Mouse (Mus musculus) stomach, embryonic 14.5 days (tissue): ENCODE results near the gene Atp8a2. TPM values are rescaled to one million over a fixed set of nuclear protein-coding genes. Genes with fewer than 3 reads are reported as not detected.

Source experiments
- ATAC-seq: fragments of 200-750 bp; cut with Nextera tagmentation; 2 replicates; pipeline ENCODE4 v1.8.0; 2017; ENCODE audit warnings: low read depth, moderate TSS enrichment; ENCODE audit not compliant: insufficient number of reproducible peaks, insufficient read depth, low FRiP score
- H3K27ac ChIP-seq: fragments of 300-500 bp; sonication (generic); 2 replicates; pipeline ENCODE4 v1.5.1; 2014; ENCODE audit warnings: mild to moderate bottlenecking, low read length, moderate library complexity, mixed read lengths
- H3K27me3 ChIP-seq: fragments of 300-500 bp; sonication (generic); 2 replicates; pipeline ENCODE4 v1.6.1; 2014; ENCODE audit warnings: low read length, control low read depth, mixed read lengths; ENCODE audit not compliant: control insufficient read depth, insufficient read depth
- H3K36me3 ChIP-seq: fragments of 300-500 bp; sonication (generic); 2 replicates; pipeline ENCODE4 v1.6.1; 2014; ENCODE audit warnings: mild to moderate bottlenecking, control low read depth, low read length, moderate library complexity, mixed read lengths; ENCODE audit not compliant: control insufficient read depth, insufficient read depth
- H3K4me1 ChIP-seq: fragments of 300-500 bp; sonication (generic); 2 replicates; pipeline ENCODE4 v1.6.1; 2014; ENCODE audit warnings: low read length, control low read depth, mixed read lengths; ENCODE audit not compliant: control insufficient read depth, insufficient read depth
- H3K4me2 ChIP-seq: fragments of 300-500 bp; sonication (generic); replicated peaks from 2 replicates; pipeline ENCODE4 v1.6.1; 2014; ENCODE audit warnings: low read depth, low read length, control low read depth
- H3K4me3 ChIP-seq: fragments of 300-500 bp; sonication (generic); 2 replicates; pipeline ENCODE4 v1.5.1; 2014; ENCODE audit warnings: low read depth, low read length, control low read depth
- H3K9ac ChIP-seq: fragments of 300-500 bp; sonication (generic); replicated peaks from 2 replicates; pipeline ENCODE4 v1.6.1; 2014; ENCODE audit warnings: low read depth, mild to moderate bottlenecking, control low read depth, low read length, moderate library complexity, mixed read lengths
- H3K9me3 ChIP-seq: fragments of 300-500 bp; sonication (generic); 2 replicates; pipeline ENCODE4 v1.6.1; 2016; ENCODE audit warnings: low read depth, low read length, control low read depth; ENCODE audit not compliant: control insufficient read depth
- WGBS: fragments of 180-500 bp; shearing (Covaris S2); extraction: QIAGEN DNeasy Blood & Tissue Kit; methylation state at CpG from one replicate; pipeline ENCODE4 v1.1.7; 2014; 5-methylcytosine and 5-hydroxymethylcytosine counted together
- polyA plus RNA-seq: library from polyadenylated mRNA; unstranded; fragments of >200 nt; fragmentation: Nextera tagmentation; extraction: Ambion mirVana; gene quantifications from 2 replicates; pipeline ENCODE4 v1.2.1, GENCODE M21; 2014

Atp8a2 gene
- polyA plus RNA-seq, 1 experiment from 2014 or later: 5.9 TPM

DNA sequence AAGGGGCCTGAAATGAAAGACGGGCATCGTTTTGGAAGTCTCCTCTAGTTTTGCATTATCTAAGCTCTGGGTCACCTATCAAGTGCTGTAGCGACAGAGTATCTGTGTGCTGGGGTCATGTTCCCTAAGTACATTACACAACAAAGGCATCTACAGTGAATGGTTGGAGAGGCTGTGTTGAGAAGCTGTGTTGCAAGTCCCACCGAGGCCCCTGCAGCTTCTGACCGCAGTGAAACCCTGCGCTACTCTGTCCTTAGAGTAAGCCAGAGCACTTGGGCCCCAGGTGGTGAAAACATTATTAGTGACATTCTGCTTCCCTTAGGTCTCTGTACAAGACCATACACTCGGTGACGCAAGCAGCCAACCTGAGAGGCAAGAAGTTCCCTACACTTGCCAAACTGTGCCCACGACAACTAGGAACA lies 20.5 kb downstream of the Atp8a2 start:
- 37% methylated on average over 9 of the region's 9 CpGs for WGBS
- no peak for ATAC-seq
- H3K4me2 ChIP-seq: peak overlapping the region; percentile 97
- H3K9ac ChIP-seq: 0 out of 2 replicates have a peak overlapping the region, but pooled peaks have one; percentile 74
- H3K9me3 ChIP-seq: no peaks in the 10 kb centered on the region
- H3K36me3 ChIP-seq: no peaks in the 10 kb centered on the region
- peak overlapping the region; percentile 74 for H3K4me3 ChIP-seq
- peak overlapping the region; percentile 58; the same call in 1 of the 2 replicates for H3K27ac ChIP-seq
- no peaks in the 10 kb centered on the region for H3K27me3 ChIP-seq
- no peaks in the 10 kb centered on the region for H3K4me1 ChIP-seq

DNA sequence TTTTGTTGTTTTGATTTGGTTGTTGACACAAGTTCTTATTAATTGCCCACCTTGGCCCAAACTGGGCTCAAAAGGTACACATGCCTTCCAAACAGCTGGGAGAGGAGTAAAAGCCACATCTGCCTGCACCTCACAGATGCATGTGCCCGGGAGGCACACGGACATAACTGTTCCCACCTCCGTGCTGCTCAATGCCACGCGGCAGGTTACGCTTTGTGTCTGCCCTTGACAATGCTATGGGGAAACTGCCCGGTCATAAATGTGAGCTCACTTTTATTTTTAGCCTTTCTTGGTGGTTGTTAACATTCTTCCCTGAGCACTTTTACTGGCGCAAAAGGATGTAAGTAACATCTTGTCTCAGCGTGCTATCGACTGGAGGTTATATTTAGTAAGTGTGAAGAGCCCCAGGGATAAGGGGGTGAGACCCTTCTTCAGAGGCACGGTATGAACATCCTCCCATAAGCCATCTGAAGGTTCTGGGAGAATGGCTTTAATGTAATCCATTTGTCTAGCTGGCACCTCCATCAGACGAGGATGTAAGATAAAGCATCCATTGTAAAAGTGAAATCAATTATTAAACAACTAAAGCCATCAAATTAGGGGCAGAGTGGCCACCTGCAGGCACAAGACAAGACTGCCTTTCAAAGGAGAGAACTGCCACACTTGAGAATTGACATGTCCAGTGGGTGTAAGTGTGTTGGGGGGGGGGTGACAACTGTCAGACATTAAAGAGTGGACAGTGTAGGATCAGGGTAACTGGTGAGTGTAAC lies 24.5 kb downstream of the Atp8a2 start:
- Histone ChIP-seq H3K27me3 (no peaks in the 10 kb centered on the region), H3K9me3 (no peaks in the 10 kb centered on the region), H3K4me1 (no peaks in the 10 kb centered on the region), H3K27ac (no peak overlapping the region), H3K4me3 (no peak overlapping the region), H3K9ac (no peak overlapping the region), H3K4me2 (no peak overlapping the region), H3K36me3 (no peaks in the 10 kb centered on the region)
- ATAC-seq: no peak
- WGBS: 61% methylated on average over 12 of the region's 12 CpGs

DNA sequence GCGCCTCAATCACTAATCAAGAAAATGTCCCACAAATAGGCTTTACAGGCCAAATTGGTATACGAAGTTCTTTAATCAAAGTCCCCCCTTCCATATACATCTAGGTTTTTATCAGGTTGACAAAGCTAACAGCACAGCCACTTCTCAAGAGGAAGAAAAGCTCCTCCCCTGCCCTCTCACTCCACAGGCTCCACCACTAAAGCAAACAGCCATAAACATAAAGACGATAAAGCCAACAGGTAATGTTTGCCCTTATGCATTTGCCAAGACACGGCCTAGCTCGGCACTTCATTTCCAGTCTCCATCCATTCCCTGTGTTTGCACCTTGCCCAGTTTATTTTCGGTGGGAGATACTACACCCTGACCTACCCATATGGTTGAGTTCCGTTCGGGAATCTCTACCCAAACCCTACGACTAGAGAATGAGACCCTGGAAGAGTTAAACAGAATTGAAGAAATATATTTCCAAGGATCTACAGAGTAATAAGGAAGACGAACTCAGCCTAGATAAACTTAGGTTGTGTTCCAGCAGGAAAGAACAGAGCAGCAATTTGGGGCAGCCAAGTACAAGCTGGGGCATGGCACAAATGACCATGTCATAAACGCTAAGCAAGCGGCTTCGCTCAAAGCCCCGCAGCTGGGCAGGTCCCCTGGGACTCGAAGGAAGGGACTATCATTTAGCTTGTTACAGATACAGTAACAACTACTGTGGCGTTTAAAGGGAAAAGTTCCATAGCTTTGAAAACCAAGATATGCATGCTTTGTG lies 26.0 kb downstream of the Atp8a2 start:
- no peaks in the 10 kb centered on the region for H3K36me3 ChIP-seq
- WGBS: 74% methylated on average over 16 of the region's 16 CpGs
- H3K4me3 ChIP-seq: no peak overlapping the region
- H3K4me1 ChIP-seq: no peaks in the 10 kb centered on the region
- H3K27ac ChIP-seq: peak overlapping the region; percentile 39; the same call in 1 of the 2 replicates
- H3K27me3 ChIP-seq: no peaks in the 10 kb centered on the region
- H3K4me2 ChIP-seq: no peak overlapping the region
- no peaks in the 10 kb centered on the region for H3K9me3 ChIP-seq
- ATAC-seq: no peak
- no peak overlapping the region for H3K9ac ChIP-seq

DNA sequence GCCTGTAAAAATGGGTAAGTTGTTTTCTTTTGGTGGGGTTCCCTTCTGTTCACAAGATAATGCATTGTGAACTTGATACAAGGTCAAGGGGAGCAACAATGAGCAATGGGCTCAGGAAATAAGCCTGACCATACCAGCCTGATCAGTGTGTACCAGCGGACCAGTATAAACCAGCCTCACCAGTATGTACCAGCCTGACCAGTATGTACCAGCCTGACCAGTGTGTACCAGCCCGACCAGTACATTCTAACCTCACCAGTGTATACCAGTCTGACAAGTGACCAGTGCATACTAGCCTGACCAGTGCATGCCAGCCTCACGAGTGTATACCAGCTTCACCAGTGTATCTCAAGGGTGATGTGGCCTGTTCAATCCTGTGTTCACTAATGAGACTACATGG lies 33.6 kb downstream of the Atp8a2 start:
- no peak overlapping the region for H3K4me2 ChIP-seq
- H3K9ac ChIP-seq: no peak overlapping the region
- H3K4me1 ChIP-seq: no peaks in the 10 kb centered on the region
- ATAC-seq: no peak
- 92% methylated on average over 3 of the region's 3 CpGs for WGBS
- H3K36me3 ChIP-seq: no peaks in the 10 kb centered on the region
- no peaks in the 10 kb centered on the region for H3K9me3 ChIP-seq
- no peaks in the 10 kb centered on the region for H3K27me3 ChIP-seq
- no peak overlapping the region for H3K27ac ChIP-seq
- H3K4me3 ChIP-seq: no peak overlapping the region

DNA sequence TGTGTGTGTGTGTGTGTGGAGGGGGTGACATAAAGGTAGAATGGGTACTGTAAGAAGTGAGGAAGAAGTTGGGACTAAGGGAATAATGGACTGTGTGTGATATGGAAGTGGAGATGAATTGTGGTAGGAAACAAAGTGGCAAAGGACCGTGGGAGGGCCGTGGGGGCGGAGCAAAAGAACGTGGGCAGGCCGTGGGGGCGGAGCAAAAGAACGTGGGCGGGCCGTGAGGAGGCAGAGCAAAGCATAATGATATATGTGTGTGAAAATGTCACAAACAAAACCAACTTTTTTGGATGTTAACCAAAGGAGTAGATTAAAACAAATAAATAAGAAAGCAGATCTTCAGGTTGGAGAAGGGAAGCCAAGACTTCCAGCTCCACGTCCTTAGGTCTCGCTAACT lies 44.6 kb downstream of the Atp8a2 start:
- Histone ChIP-seq H3K27me3 (no peaks in the 10 kb centered on the region), H3K36me3 (no peaks in the 10 kb centered on the region), H3K4me3 (no peak overlapping the region), H3K27ac (no peak overlapping the region), H3K9me3 (no peaks in the 10 kb centered on the region), H3K4me2 (no peak overlapping the region), H3K9ac (no peak overlapping the region), H3K4me1 (no peaks in the 10 kb centered on the region)
- ATAC-seq: no peak
- WGBS: 75% methylated on average over 11 of the region's 11 CpGs

DNA sequence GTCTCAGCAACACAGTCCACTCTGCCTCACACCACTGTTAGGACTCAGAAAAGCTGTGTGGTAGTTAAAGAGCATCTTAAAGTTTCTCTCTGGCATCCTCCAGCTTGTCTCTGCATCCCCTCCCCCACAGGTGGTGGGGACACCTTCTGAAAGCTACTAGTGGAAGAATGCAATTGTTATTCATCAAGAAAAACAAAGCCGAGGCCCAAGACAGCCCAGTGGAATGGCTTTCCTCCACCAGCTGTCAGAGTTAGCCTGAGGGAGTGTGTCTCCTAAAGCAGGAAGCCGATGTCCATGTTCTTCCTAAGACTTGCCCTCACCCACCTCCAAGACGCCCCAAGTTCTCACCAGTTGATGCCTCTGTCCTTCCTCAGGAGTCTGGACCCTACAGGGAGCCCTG lies 48.1 kb downstream of the Atp8a2 start:
- H3K27me3 ChIP-seq: no peaks in the 10 kb centered on the region
- 27% methylated on average over 3 of the region's 3 CpGs for WGBS
- H3K4me3 ChIP-seq: no peak overlapping the region
- H3K27ac ChIP-seq: no peak overlapping the region
- H3K36me3 ChIP-seq: no peaks in the 10 kb centered on the region
- no peaks in the 10 kb centered on the region for H3K9me3 ChIP-seq
- ATAC-seq: no peak
- H3K4me1 ChIP-seq: no peaks in the 10 kb centered on the region
- H3K4me2 ChIP-seq: no peak overlapping the region
- H3K9ac ChIP-seq: no peak overlapping the region

DNA sequence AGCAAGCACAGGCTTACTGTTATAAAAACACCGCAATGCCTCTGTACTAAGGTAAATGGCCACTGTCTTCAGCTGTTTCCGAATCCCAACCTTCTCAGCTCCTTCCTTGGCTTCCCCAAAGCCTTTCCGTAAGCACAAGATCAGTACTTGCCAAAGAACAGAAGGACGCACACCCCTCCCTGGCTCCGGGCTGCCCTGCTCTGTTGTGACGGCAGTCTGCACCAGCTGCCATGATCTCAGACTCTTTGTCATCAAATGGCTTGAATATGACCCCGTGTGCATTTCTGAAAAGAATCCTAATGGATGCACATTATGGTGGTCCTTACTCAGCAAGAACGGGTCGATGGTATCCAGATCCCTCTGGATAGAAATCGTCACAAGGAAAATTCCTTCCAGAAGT lies 53.7 kb downstream of the Atp8a2 start:
- Histone ChIP-seq H3K36me3 (no peaks in the 10 kb centered on the region), H3K4me2 (no peak overlapping the region), H3K27me3 (no peaks in the 10 kb centered on the region), H3K4me1 (no peaks in the 10 kb centered on the region), H3K4me3 (no peak overlapping the region), H3K27ac (no peak overlapping the region), H3K9ac (no peak overlapping the region), H3K9me3 (no peaks in the 10 kb centered on the region)
- no peak for ATAC-seq
- WGBS: 76% methylated on average over 10 of the region's 10 CpGs

DNA sequence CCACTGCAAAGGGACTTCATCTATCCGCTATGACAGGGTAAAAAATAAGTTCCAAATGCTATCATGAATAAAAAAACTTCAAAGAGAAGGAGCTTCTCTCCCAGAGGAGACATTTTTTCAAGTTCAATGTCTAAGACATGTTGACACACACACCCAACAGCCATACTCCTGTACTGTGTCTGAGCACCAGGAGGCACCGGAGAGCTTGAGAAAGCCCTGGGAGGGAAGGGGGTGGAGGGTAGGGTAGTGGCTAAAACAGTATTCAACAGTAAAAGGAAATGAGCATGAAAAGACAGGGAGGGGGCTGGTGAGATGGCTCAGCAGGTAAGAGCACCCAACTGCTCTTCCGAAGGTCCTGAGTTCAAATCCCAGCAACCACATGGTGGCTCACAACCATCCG lies 58.6 kb downstream of the Atp8a2 start:
- H3K27me3 ChIP-seq: no peaks in the 10 kb centered on the region
- H3K27ac ChIP-seq: no peak overlapping the region
- ATAC-seq: no peak
- no peaks in the 10 kb centered on the region for H3K36me3 ChIP-seq
- H3K4me2 ChIP-seq: no peak overlapping the region
- no peaks in the 10 kb centered on the region for H3K9me3 ChIP-seq
- H3K4me1 ChIP-seq: no peaks in the 10 kb centered on the region
- WGBS: 97% methylated on average over 3 of the region's 4 CpGs
- H3K9ac ChIP-seq: no peak overlapping the region
- no peak overlapping the region for H3K4me3 ChIP-seq
